Mouse (Mus musculus) frontal cortex, adult 2 months (tissue): ENCODE results near the gene Gm4559. TPM values are rescaled to one million over a fixed set of nuclear protein-coding genes. Genes with fewer than 3 reads are reported as not detected.
"Not testable (repeated sequence)": the region's sequence is repeated elsewhere in the genome, so short reads cannot be mapped to it uniquely, and the experiment has no call there.

ENCODE experiments used
- DNase-seq, 2 experiments: peaks; one replicate each; pipeline ENCODE4 v3.0.0; 2022; ENCODE audit warnings: low spot score in 1 of 2; ENCODE audit errors: extremely low spot score in 1 of 2
- polyA plus RNA-seq: library from polyadenylated mRNA; depleted of rRNA; stranded (reverse); fragments of >200 nt; gene quantifications from 2 replicates; pipeline ENCODE4 v1.2.3, GENCODE M21; 2012; rRNA removed

Gene Gm4559
- polyA plus RNA-seq: not detected in 2 replicates

DNA sequence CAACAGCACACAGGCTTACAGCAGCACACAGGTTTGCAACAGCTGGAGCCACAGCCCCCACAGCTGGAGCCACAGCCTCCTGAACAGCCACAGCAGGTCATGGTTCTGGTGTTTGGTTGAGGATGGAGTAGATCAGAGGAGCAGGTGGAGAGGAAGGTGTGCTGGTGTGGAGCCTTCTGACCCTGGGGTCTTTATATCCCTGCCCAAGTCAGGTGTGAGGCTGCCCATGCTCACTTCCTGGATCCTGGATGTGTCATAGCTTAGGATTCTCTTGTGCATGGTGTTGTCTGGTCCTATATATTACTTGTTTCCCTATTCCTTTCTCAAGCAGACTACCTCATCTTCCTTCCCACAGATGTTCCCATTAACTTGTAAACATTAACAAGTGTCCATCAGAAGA, at the start of gene Gm4559:
Gene Gm4559 (minus strand): TSS at position 101 of the 400 bp plus-strand sequence.
- DNase-seq: not testable (repeated sequence)

DNA sequence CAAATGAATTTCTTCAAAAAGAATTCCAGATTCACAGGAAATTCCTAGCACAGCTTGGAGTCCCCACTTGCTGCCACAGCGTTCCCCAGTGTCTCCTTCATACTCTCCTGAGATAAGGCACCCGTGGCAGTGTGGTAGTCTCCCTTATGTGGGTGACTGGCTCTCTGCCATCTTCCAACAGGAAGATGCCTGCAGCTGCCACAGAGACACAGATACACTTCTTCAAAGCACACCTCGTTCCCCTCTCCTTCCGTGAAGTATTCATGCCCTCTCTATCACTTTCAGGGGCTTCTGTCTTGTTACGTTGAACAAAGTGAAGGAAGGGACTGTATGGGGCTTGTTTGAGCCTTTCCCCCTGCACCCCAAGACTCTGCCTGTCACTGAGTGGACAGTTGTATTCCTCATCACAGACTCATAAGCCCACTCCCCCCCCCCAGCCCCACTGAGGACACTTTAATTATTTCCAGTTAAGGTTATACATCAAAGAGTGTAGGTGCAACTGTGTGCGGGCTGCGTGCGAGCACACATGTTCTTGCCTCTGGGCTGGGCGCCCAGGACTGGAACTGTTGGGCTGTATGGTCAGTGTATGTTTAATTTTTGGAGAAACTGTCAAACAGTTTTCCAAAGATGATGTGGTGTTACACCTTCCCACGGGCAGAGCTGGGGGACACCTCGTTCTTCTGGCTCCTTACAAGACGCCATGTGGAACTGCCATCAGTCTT, 49.4 kb upstream of the Gm4559 start:
- DNase-seq: peak in 1 of 2 experiments; percentile 13

DNA sequence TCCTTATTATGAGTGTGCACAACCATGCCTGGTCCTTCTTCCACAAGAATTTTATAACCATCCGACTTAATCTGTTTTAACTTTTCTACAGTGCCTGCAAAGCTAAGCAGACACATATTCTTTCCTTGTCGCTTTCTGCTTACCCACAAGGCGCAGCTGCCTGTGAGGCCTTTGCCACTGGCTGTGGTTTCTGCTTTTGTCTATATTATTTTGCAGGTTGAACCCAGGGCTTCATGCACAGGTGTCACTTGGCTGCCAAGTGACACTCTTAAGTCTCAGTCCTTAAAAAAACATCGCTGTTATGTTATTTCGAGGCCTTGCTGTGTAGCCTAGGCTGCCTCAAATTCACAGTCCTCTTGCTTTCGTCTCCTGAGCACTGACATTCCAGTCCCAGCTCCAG, 48.5 kb upstream of the Gm4559 start:
- DNase-seq: no peak

DNA sequence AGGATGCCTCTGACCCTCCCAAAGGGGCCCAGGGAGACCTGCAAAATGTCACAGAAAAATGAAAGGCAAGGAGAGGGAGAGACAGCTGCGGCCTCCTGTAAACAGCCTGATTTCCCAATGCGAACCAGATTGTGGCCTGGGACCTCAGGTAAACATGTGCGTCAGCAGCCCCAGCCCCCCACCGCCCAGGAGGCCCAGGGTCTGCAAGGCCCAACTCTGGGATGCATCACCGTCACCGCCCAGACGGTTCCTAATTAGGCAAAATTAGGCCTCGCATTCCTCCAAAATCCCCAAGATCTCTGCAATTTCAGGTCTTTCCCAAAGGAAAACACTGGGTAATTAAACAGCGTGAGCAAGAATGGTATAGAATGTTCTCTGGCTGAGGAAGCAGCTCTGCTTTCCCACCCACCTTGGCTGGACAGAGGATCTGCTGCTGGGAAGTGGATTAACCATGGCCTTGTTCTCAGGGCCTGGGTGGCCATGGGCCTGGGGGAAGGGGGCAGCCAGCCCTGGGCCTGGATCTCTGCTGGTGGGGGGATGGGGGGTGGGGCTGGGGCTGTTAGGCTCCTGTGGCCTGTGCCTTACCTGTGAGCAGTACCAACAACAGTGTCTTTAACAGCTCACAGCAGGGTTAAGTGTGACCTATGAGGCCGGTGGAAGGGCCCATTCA, 47.6 kb upstream of the Gm4559 start:
- not testable (repeated sequence) for DNase-seq

DNA sequence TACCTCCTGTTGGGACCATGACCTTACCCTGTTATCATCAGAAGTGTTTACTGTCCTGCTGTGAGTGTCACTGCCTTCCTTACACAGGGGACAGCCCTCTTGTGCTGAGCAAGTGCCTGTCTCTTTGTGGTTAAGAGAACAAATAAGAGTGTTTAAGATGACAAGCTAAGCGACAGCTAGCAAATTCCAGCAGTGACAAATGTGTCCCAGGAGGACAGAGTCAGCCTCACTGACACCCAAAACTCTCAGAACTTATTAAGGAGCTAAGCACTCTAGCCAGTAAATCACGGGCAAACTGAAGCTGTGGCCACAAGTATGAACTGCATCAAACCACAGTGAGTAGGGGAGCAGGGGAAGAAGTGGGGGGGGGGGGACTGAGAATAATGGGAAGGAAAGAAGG, 46.7 kb upstream of the Gm4559 start:
- DNase-seq: no peak

DNA sequence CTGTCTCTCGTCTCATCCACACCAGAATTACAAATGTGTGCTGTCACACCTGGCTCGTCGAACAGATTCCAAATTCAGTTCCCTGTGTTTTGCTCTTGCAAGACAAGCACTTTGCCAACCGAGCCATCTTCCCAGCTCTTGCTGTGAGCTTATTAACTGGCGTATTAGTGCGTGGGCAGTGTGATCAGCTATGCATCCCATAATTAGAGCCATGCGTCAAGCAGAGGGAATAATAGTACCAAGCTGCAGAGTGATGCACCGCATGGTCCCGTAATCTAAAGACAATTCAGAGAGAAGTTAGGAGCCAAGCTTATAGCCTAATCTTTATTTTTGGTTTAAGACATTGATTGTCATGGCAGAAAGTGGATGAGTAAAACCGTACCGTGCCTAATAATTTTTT, 45.0 kb upstream of the Gm4559 start:
- DNase-seq: peak in 1 of 2 experiments; percentile 27

DNA sequence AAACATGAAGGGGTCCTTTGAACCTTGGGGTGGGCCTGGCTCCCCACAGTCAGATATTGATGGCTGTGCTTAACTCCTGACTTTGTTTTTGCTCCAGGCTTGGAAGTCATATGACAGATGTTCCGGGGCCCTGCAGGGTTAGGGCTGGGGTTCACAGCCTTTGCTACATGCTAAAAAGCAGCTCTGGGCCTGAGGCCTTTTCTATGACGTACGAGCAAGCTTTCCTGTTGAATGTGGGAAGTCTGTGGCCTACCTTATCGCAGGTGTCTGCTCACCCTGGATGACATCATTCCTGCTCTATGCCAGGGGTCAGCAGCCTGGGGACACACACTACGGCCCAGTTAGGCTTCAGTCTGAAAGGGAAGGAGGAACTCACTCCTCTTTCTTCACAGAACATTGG, 43.1 kb upstream of the Gm4559 start:
- no peak for DNase-seq

DNA sequence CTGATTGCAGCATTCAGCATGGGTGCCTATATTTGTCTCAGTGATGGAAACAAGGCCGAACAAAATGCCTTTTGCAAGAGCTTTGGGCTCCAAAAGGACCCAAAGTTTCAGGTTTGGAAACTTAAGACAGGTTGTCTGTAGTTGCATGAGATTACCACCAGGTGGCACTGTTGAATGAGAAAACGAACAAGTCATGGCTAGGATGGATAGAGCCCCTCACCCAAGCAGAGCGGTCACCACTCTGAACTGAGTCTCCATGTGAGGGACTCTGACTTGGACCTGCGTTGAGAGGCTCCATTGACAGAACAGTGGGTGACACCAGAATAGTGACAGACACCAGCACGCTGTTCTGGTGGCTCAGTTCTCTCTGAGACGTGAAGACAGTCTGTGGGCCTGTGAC, 42.4 kb upstream of the Gm4559 start:
- DNase-seq: peak in 1 of 2 experiments; percentile 61

DNA sequence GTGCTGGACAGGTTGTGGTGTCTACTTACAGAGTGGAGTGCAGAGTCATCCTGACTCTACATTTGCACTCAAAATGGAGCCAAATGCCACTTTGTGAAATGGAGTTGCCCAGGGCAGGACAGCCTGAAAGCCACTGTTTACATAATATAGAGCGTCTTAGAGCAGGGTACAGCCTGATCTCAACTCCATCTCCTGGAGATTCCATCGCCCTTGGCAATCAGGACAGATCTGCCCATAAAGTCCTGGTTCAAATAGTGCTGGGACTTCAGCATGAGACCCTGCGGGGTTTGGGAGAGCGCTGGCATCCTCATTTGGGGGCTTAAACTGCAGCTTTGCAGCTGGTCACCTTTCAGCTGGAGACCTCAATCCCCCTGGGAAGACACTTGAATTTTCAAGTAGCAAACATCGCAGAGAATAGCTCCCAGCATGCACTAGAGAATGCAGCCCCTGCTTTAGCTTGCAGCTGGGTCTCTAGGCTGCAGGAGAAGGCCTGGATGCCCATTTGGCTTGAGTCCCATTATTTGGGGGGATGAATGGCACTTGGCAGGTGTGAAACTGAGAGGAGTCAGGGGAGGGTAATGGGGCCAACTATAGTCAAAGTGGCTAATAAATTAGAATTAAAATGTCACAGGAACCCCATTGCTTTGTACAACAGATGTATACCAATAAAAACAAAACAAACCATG, 40.6 kb upstream of the Gm4559 start:
- DNase-seq: no peak

DNA sequence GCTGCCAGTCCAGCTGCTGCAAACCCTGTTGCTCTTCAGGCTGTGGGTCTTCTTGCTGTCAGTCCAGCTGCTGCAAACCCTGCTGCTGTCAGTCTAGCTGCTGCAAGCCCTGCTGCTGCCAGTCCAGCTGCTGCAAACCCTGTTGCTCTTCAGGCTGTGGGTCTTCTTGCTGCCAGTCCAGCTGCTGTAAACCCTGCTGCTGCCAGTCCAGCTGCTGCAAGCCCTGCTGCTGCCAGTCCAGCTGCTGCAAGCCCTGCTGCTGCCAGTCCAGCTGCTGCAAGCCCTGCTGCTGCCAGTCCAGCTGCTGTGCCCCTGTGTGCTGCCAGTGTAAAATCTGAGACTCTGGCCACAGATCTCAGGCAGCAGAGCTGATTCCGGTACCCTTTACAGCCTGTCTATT, 29.8 kb upstream of the Gm4559 start:
- DNase-seq: not testable (repeated sequence)

DNA sequence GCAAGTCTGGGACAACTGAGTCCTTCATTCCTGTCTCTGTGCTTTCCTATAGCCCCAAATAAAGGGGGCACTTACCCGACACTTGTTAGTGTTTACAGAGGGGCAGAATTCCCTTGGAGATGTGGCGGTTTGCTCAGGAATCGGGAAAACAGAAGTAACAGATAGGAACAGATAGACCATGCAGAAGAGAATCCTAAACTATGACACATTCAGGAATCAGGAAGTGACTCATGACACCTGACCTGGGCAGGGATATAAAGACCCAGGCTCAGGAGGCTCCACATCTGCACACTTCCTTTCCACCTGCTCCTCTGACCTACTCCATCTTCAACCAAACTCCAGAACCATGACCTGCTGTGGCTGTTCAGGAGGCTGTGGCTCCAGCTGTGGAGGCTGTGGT, 29.1 kb upstream of the Gm4559 start, which contains the start of gene Krtap5-4:
Gene Krtap5-4 (plus strand): TSS at position 301 of the 400 bp plus-strand sequence.
- DNase-seq: no peak

DNA sequence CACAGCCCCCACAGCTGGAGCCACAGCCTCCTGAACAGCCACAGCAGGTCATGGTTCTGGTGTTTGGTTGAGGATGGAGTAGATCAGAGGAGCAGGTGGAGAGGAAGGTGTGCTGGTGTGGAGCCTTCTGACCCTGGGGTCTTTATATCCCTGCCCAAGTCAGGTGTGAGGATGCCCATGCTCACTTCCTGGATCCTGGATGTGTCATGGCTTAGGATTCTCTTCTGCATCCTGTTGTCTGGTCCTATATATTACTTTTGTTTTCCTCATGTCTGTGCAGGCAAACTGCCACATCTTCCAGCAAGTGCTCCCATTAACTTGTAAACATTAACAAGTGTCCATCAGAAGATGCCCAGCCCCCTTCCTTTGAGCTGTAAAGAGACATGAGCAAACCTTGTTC, 22.9 kb upstream of the Gm4559 start, which contains the start of gene Krtap5-1:
Gene Krtap5-1 (minus strand): TSS at position 101 of the 400 bp plus-strand sequence.
- not testable (repeated sequence) for DNase-seq

DNA sequence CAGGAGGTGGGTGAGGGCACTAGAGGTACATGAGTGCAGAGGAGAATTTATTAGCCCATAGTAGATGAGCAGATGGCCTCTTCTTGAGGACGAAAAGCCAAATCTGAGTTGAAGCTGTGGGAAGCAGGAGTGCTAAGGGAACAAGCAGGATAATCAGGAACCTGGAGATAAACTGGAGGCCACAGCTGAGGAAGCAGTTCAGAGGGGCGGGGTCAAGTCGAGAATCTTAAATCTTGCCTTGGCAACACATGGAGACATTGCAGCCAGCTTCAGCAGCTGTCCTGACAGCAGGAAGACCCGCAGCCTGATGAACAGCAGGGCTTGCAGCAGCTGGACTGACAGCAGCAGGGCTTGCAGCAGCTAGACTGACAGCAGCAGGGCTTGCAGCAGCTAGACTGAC, 21.9 kb upstream of the Gm4559 start:
- not testable (repeated sequence) for DNase-seq

DNA sequence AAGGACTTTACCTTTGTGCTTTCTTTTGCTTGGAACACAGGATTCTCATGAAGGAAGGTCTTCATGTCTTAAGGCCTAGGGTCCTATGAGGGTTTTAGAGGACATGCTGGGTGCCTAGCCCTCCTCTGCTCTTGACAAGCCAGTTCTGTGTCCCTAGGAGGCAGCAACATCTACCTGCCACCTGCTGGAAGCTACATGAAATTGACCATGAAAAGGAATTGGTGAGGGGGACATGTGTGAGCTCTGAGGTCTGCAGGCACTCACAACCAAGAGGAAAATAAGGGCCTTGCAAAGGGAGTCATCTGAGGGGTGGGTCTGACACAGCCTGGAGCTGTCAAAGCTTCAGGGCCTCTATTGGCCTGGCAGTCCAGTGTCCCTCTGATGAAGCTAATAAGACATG, 21.3 kb upstream of the Gm4559 start:
- no peak for DNase-seq

DNA sequence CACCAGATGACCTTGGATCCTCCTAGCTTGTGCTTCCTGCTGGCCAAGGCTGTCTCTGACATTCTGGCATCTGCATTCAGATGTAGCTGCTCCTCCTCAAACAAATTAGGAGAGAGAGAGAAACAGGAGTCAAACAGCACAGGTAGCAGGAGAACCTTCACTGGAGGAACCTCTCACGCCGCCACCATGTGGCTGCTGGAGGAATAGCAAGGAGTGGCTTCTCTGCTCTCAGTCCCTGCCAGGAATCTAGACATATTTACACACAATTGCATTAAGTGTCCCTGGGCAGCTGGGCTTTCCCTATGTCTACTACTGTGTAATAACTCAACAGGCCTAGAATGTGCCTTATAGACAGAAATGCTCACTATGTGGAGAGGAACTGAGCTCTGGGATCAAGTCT, 19.7 kb upstream of the Gm4559 start:
- DNase-seq: peak in 1 of 2 experiments; percentile 39

DNA sequence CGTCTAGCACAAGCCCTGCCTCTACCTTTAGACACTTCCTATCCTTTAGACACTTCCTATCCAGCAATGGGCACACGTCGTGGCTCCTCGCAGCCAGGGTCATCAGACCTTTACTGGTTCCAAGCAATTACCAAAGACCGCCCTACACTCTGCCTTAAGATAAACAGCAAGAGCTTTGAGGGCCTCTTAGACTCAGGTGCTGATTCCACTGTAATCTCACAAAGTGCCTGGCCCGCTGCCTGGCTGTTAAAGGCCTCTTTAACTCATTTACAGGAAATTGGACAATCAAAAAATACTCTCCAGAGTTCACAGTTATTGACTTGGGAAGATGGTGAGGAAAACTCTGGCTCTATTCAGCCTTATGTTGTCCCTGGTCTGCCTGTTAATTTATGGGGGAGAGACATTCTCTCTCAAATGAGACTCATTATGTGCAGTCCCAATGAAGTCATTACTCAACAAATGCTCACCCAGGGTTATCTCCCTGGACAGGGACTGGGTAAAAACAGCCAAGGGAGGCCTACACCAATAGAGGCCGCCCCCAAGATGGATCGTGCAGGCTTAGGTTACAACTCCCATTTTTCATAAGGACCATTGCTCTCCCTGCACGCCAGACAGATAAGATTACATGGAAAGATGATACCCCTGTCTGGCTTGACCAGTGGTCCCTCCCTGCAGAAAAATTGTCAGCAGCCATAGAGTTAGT, 11.9 kb upstream of the Gm4559 start:
- not testable (repeated sequence) for DNase-seq

DNA sequence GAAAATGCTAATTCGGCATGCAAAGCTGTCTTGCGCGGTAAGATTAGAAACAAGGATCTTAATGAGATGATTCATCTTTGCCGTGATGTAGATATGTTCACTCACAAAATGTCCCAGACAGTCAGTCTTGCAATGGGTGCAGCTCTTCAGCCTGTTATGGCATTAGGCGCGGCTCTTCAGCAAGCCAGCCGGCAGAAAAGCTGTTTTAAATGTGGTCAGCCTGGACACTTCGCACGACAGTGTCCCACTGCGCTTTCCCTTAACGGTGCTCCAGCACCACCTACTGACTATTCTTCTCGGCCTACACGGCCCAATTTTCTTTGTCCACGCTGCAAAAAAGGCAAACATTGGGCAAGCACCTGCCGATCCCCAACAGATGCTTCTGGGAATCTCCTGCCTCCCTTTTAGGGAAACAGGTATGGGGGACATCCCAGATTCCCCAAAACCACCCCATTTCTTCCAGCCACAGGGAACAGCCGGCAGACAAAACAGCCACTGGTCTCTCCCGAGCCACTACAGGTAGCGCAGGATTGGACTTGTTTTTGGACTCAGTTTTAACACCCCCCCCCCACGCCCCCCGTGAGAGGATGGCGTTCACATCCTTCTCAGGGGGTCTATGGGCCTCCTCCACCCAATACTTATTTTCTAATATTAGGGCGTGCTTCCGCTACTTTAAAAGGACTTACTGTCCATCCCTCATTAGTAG, 11.1 kb upstream of the Gm4559 start:
- DNase-seq: peak in 1 of 2 experiments; percentile 19

DNA sequence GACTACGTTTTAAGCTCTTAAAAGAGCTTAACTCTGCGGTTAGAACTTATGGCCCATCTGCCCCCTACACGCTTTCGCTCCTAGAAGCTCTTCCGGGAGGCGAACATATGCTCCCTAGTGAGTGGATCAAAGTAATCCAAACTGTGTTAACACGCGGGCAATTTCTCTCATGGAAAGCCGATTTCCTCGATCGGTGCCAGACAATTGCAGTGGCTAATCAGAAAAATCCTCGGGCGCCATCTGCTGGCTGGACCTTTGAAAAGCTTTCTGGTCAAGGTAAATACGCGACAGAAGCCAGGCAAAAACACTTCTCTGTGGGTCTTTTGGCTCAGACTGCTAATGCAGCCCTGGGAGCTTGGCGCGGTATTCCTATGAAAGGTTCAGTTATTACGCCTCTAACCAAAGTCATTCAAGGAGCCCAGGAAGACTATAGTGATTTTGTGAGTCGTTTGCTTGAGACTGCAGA, 10.5 kb upstream of the Gm4559 start:
- DNase-seq: peak; percentile 72 to 95

DNA sequence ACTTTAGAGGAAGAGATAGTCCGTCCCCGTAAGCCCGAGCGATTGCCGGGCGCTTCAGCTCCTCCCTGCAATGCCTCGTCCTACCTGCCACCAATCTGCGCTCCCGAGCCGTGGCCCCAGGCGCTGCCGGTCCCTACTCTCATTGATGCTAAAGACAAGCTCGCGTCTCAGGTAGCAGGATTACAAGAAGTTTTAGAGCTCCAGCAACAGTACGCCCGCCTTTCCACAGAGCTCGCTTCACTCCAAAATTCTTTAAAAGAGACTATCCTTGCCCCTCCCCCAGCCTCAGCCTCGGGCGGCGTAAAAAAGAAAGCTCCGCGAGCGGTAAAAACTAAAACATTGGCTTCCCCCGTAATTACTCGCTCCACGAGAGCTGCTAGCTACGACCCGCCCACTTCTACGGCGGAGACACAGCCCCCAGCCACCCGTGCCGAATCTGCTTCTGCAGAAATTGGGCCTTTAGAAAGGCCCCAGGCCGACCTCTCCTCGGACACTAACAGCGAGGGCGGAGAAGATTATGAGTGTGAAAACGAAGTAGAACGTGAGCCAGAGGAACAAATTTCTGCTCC, 9.9 kb upstream of the Gm4559 start:
- peak in 1 of 2 experiments; percentile 31 for DNase-seq

DNA sequence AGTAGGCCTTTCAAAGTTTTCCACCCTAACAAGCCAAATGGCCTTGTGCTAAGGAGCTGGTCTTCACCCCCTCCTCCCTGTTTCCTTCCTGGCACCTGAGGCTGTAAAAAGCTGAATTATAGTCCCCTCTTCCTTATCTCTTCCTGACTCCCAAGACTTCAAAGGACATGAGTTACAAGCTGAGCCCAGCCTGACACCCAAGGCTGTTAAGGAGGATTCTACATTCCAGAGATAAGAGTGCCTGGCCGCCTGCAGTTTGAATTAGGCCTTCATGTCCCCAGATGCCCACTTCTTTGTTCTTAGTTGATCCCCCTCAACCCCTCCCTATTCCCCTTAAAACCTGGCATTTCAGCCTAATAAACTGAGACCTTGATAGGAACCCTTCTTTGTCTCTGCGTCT, 8.7 kb upstream of the Gm4559 start:
- not testable (repeated sequence) for DNase-seq
